Mouse (Mus musculus) cortical plate, adult 2 months (tissue): ENCODE measurements around the gene Ptprn2.

Experiments used
- CTCF ChIP-seq: fragments of 200-500 bp; IDR thresholded peaks from 2 replicates; pipeline ENCODE4 v1.5.1; 2011; ENCODE audit warnings: mild to moderate bottlenecking, control low read depth, low read length; ENCODE audit not compliant: insufficient read depth; ENCODE audit errors: extremely low read depth
- POLR2A ChIP-seq: fragments of 200-500 bp; IDR thresholded peaks from 2 replicates; pipeline ENCODE4 v1.6.1; 2011; ENCODE audit warnings: mild to moderate bottlenecking, low read length, control low read depth; ENCODE audit not compliant: insufficient read depth; ENCODE audit errors: extremely low read depth

GRCm38 (mm10) chr12:117058975-117059374, 573.5 kb downstream of the Ptprn2 start:
- TF ChIP-seq CTCF (no peak), POLR2A (no peak)
